Mouse (Mus musculus) lung, embryonic 16.5 days (tissue): ENCODE measurements around the gene Mex3a. TPM values are rescaled to one million over a fixed set of nuclear protein-coding genes. Genes with fewer than 3 reads are reported as not detected.

Experiments
- ATAC-seq: fragments of 200-750 bp; cut with Nextera tagmentation; 2 replicates; pipeline ENCODE4 v1.8.0; 2017; ENCODE audit warnings: low read depth, mild to moderate bottlenecking, moderate library complexity
- H3K27ac ChIP-seq: fragments of 300-500 bp; sonication (generic); 2 replicates; pipeline ENCODE4 v1.5.1; 2014; ENCODE audit warnings: mild to moderate bottlenecking, control low read depth, low read length
- H3K27me3 ChIP-seq: fragments of 300-500 bp; sonication (generic); 2 replicates; pipeline ENCODE4 v1.6.1; 2014; ENCODE audit warnings: low read depth, low read length, mixed read lengths; ENCODE audit not compliant: control insufficient read depth, insufficient read depth
- H3K36me3 ChIP-seq: fragments of 300-500 bp; sonication (generic); 2 replicates; pipeline ENCODE4 v1.6.1; 2014; ENCODE audit warnings: low read length; ENCODE audit not compliant: control insufficient read depth, insufficient read depth
- H3K4me1 ChIP-seq: fragments of 300-500 bp; sonication (generic); replicated peaks from 2 replicates; pipeline ENCODE4 v1.6.1; 2014; ENCODE audit warnings: low read length, mixed read lengths; ENCODE audit not compliant: control insufficient read depth, insufficient read depth
- H3K4me2 ChIP-seq: fragments of 300-500 bp; sonication (generic); 2 replicates; pipeline ENCODE4 v1.6.1; 2014; ENCODE audit warnings: low read depth, low read length, control low read depth
- H3K4me3 ChIP-seq: fragments of 300-500 bp; sonication (generic); 2 replicates; pipeline ENCODE4 v1.5.1; 2014; ENCODE audit warnings: mild to moderate bottlenecking, low read length, control low read depth
- H3K9ac ChIP-seq: fragments of 300-500 bp; sonication (generic); 2 replicates; pipeline ENCODE4 v1.6.1; 2014; ENCODE audit warnings: low read length, control low read depth
- H3K9me3 ChIP-seq: fragments of 300-500 bp; sonication (generic); 2 replicates; pipeline ENCODE4 v1.6.1; 2016; ENCODE audit warnings: low read length; ENCODE audit not compliant: control insufficient read depth
- WGBS: fragments of 180-500 bp; shearing (Covaris S2); extraction: QIAGEN DNeasy Blood & Tissue Kit; methylation state at CpG from one replicate; pipeline ENCODE4 v1.1.7; 2014; 5-methylcytosine and 5-hydroxymethylcytosine counted together
- polyA plus RNA-seq: library from polyadenylated mRNA; unstranded; fragments of >200 nt; fragmentation: Nextera tagmentation; extraction: Ambion mirVana; gene quantifications from 2 replicates; pipeline ENCODE4 v1.2.1, GENCODE M21; 2015

Gene Mex3a
- polyA plus RNA-seq, 1 experiment from 2014 or later = 13.5 TPM

DNA sequence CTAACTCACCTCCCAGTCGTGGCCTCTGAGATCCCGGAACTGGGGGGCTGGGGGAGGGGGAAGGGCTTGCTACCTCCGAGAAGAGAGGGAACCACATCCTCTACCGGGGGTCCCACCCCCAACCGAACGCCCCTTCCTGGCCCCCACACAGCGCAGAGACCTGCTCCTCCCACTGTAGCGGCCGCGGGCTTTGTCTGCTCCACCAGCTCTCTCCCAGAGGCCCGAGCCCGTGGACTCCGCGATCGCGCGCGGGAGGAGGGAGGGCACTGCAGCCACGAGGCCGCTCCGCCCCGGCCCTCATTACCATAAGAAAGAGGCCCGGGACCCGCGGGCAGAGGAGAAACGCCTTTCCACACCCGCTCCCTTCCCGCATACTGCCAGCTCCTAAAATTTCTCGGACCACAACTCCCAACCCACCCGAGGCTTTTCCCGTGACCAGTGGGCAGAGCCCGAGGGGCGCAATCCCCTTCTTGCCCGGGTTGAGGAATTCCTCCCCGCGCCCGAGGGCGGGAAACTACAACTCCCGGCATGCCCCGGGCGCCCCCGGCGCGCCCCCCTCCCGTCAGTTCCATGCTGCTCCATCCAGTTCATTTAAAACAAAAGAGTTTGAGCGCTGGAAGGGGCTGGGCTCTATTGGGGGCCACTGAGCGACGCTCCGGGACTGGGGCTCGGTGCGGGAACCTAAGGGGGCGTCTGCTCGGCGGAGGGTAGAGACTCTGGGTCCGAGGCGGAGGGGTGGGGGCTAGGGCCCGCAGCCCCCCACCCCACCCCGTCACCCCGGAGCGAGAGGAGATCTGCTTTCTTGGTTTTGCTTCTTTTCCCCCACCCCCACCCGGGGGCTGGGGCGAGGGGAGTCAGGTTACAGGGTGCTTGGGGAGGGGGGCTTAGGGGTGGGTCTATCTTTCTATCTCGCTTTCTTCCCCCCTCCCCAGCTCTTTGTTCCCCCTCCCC lies 572 bp upstream of the Mex3a start:
- H3K27ac ChIP-seq = peak overlapping the region; percentile 90
- peak overlapping the region; percentile 65 for H3K4me2 ChIP-seq
- peaks cover 59% of the 10 kb centered on the region for H3K4me1 ChIP-seq
- no peaks in the 10 kb centered on the region for H3K27me3 ChIP-seq
- peak overlapping the region; percentile 74 for H3K4me3 ChIP-seq
- under 1% methylated on average over 60 of the region's 63 CpGs for WGBS
- peaks cover 3% of the 10 kb centered on the region; the same call in 1 of the 2 replicates for H3K36me3 ChIP-seq
- no peaks in the 10 kb centered on the region for H3K9me3 ChIP-seq
- ATAC-seq = peak; percentile 88
- H3K9ac ChIP-seq = peak overlapping the region; percentile 93

DNA sequence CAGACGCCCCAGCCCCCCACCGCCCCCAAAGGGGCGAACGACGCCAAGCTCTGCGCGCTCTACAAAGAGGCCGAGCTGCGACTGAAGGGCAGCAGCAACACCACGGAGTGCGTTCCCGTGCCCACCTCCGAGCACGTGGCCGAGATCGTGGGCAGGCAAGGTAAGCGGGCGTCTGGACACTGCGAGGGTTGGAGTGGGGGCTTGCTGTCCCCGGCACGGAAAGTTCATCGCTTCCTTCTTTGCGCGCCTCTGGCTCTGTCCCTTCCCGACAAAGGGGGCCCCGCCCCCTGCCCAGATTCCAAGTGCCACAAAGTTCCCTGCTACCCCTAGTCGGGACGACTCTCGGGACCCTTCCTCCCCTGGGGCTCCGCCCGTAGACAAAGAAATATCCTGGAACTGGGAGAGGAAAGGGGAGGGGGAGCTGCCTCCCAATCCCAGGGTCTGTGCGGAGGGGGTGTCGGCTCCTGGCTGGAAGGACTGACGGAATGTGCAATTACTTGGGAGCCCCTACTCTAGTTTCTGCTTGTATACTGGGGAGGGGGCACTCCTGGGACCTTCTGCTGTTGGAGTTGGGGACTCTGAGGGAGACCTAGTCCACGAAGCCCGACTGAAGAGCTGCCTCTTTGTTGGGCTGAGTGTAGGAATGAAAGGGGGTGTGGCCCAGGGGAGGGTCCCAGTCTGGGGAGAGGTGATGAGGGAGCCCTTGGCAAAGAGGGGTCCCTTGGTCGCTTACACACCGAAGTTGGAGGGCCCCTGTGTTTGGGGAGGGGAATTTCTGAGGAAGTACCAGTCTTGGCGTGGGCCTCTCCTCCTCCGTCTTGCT lies 705 bp downstream of the Mex3a start:
- Histone ChIP-seq H3K4me3 (peak overlapping the region; percentile 74), H3K4me1 (peaks cover 57% of the 10 kb centered on the region), H3K36me3 (peaks cover 8% of the 10 kb centered on the region), H3K9me3 (no peaks in the 10 kb centered on the region), H3K9ac (peak overlapping the region; percentile 93), H3K4me2 (peak overlapping the region; percentile 65), H3K27ac (peak overlapping the region; percentile 90), H3K27me3 (no peaks in the 10 kb centered on the region)
- WGBS = under 1% methylated on average over 36 of the region's 40 CpGs
- ATAC-seq = peak; percentile 18

DNA sequence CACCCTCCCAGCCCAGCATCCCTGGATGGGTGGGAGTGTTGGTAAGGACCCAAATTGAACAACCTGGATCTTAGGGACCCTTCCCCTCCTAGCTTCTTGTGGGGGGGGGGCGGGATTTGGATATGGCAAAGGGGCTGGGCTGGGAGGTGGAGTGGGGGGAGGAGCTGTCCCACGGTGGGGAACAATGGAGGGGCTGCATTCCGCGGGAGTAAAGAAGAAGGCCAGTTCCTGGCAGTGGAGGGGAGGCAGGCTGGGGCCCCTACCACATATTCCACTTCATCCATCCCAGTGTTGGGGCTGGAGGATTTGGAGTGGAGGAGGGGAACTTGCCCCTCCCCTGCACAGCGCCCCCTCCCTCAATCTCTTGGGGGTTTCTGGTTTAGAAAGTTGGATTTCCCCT lies 1.5 kb downstream of the Mex3a start:
- H3K4me2 ChIP-seq = peak overlapping the region; percentile 65
- peak overlapping the region; percentile 74 for H3K4me3 ChIP-seq
- ATAC-seq = no peak
- no peaks in the 10 kb centered on the region for H3K9me3 ChIP-seq
- peaks cover 13% of the 10 kb centered on the region for H3K36me3 ChIP-seq
- H3K27me3 ChIP-seq = no peaks in the 10 kb centered on the region
- H3K9ac ChIP-seq = peak overlapping the region; percentile 93
- 0% methylated on average over 4 of the region's 5 CpGs for WGBS
- H3K4me1 ChIP-seq = peaks cover 55% of the 10 kb centered on the region
- H3K27ac ChIP-seq = peak overlapping the region; percentile 90; the same call in 1 of the 2 replicates

DNA sequence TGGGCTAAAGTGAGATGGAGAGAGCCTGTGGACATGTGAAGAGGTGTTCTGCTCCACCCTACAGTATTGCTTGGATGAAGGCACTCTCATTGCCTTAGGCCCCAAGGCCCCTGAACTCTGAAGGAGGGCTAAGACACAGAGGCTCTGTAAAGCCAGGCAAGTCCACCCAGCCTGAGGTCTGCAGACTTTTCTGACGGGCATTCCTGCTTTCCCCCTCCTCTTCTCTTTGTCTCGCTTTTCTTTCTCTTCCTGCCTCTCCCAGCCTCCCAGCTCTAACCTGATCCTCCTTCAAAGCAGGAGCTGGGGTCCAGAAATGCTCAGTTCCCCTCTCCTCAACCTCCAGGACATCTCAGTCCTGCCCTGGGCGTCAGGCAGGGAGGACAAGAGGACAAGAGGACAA lies 2.8 kb downstream of the Mex3a start:
- Histone ChIP-seq H3K4me3 (peak overlapping the region; percentile 74; the same call in 1 of the 2 replicates), H3K4me1 (peaks cover 44% of the 10 kb centered on the region), H3K27me3 (no peaks in the 10 kb centered on the region), H3K4me2 (peak overlapping the region; percentile 65), H3K36me3 (peaks cover 13% of the 10 kb centered on the region), H3K27ac (no peak overlapping the region), H3K9me3 (no peaks in the 10 kb centered on the region), H3K9ac (no peak overlapping the region; the same call in none of the 2 replicates)
- ATAC-seq = no peak
- 29% methylated on average over 3 of the region's 3 CpGs for whole genome bisulfite sequencing

DNA sequence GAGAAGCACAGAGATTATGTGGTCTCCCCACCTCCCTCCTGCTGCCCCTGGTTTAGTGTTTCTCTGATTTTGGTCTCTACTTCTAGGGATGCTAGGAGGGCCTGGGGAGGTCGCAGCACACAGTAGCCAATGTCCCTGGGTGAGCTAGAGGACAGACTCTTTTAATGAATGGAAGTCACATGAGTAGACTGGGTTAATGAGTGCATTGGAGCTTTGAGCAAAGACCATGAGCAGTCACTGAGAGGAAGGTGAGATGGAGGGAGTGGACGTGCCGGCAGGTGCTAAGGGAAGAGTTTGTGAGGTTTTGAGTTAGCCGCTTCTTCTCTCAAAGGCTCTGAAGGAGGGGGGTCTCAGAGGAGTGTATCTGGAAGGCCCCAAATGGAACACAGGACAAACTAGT lies 3.3 kb downstream of the Mex3a start:
- ATAC-seq = no peak
- Histone ChIP-seq H3K4me1 (peaks cover 43% of the 10 kb centered on the region), H3K9ac (peak overlapping the region; percentile 54), H3K4me2 (peak overlapping the region; percentile 65), H3K9me3 (no peaks in the 10 kb centered on the region), H3K4me3 (0 out of 2 replicates have a peak overlapping the region, but pooled peaks have one; percentile 2), H3K27ac (peak overlapping the region; percentile 23; the same call in 1 of the 2 replicates), H3K36me3 (peaks cover 17% of the 10 kb centered on the region), H3K27me3 (no peaks in the 10 kb centered on the region)
- 48% methylated on average over 4 of the region's 4 CpGs for WGBS

DNA sequence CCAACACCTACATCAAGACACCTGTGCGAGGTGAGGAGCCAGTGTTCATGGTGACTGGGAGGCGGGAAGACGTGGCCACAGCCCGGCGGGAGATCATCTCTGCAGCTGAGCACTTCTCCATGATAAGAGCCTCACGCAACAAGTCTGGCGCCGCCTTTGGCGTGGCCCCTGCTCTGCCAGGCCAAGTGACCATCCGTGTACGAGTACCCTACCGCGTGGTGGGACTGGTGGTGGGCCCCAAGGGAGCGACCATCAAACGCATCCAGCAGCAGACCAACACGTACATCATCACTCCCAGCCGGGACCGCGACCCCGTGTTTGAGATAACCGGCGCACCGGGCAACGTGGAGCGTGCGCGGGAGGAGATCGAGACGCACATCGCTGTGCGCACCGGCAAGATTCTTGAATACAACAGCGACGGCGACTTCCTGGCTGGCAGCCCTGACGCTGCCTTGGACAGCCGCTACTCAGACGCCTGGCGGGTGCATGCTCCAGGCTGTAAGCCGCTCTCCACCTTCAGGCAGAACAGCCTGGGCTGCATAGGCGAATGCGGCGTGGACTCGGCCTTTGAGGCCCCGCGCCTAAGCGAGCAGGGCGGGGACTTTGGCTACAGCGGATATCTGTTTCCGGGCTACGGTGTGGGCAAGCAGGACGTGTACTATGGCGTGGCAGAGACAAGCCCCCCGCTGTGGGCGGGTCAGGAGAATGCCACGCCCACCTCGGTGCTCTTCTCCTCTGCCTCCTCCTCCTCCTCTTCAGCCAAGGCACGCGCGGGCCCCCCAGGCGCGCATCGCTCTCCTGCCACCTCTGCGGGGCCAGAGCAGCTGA lies 4.1 kb downstream of the Mex3a start:
- peak overlapping the region; percentile 65 for H3K4me2 ChIP-seq
- WGBS = 4% methylated on average over 64 of the region's 64 CpGs
- H3K27ac ChIP-seq = peak overlapping the region; percentile 66
- H3K4me3 ChIP-seq = peak overlapping the region; percentile 38
- peaks cover 45% of the 10 kb centered on the region for H3K4me1 ChIP-seq
- H3K9ac ChIP-seq = peak overlapping the region; percentile 54
- ATAC-seq = peak; percentile 48
- H3K9me3 ChIP-seq = no peaks in the 10 kb centered on the region
- H3K36me3 ChIP-seq = peaks cover 17% of the 10 kb centered on the region
- H3K27me3 ChIP-seq = no peaks in the 10 kb centered on the region

DNA sequence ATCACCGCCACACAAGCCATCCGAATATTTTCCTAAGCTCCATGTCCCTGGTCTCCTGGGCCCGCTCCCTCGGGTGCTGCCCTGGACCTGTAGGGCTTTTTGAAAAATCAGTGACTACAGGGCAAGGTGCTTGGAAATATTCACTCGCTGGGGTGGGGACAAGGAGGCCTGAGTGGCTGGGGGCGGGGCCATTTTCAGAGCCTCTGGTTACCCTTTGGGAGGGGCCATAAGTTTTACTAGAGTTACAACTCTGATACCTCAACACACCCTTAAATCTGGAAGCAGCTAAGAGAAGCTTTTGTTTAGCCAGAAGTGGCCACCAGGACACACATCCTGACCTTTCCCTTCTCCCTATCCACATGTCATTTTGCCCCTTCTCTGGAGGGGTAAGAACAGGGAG lies 5.0 kb downstream of the Mex3a start:
- Histone ChIP-seq H3K27me3 (no peaks in the 10 kb centered on the region), H3K9me3 (no peaks in the 10 kb centered on the region), H3K9ac (peak overlapping the region; percentile 54), H3K4me1 (peaks cover 45% of the 10 kb centered on the region), H3K4me2 (peak overlapping the region; percentile 65; the same call in 1 of the 2 replicates), H3K4me3 (peak overlapping the region; percentile 38; the same call in 1 of the 2 replicates), H3K27ac (peak overlapping the region; percentile 66), H3K36me3 (peaks cover 17% of the 10 kb centered on the region)
- WGBS = 64% methylated on average over 6 of the region's 6 CpGs
- peak; percentile 3; the same call in 1 of the 2 replicates for ATAC-seq

DNA sequence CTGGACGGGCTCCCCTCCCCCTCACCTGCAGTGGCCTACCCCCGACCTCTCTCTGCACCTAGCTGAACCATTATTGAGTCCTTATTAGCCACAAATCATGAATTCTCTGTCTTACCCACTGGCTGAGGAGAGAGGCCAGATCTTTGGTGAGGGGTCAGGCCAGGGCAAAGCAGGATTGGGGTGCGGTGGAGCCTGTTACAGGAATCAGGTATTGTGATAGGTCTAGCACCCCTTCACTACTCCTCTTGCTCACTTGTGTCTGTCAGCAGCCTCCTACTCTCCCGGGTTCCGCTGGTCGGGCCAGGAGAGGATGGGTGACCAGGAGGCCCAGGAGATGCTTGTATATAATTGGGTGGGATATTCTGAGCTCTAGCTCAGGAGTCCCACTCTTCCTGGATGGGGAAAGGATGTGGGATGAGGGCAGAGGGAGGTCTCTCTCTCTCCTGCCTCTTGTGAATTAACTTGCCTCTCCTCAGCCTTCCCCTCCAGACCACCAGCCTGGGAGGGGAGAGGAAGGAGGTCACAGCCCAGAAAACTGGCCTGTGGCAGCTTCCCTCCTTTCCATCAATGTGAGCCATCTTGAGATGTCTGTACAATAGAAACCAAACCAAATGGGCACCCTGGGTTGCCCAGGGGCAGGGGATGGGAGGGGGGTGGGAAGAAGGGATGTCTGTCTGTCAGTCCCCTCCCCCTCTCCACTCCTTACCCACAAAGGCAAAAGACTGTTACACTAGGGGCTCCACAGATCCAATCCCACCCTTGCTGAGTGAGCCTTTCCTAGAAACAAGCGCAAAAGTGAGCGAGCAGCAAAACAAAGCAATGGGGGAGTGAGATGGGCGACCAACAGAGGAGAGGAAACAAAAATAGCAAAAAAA lies 6.3 kb downstream of the Mex3a start:
- no peak for ATAC-seq
- no peak overlapping the region for H3K4me2 ChIP-seq
- no peak overlapping the region for H3K27ac ChIP-seq
- H3K9ac ChIP-seq = no peak overlapping the region
- peaks cover 45% of the 10 kb centered on the region for H3K4me1 ChIP-seq
- peaks cover 17% of the 10 kb centered on the region for H3K36me3 ChIP-seq
- no peaks in the 10 kb centered on the region for H3K27me3 ChIP-seq
- WGBS = 53% methylated on average over 9 of the region's 9 CpGs
- H3K9me3 ChIP-seq = no peaks in the 10 kb centered on the region
- H3K4me3 ChIP-seq = no peak overlapping the region
